Mouse (Mus musculus) lung, embryonic 16.5 days (tissue): Measurements from ENCODE around the gene Ank2. TPM values are rescaled to one million over a fixed set of nuclear protein-coding genes. Genes with fewer than 3 reads are reported as not detected.
A peak's percentile ranks its signal among the peaks of the same experiment; 100 is the strongest.

Source experiments
- ATAC-seq: fragments of 200-750 bp; cut with Nextera tagmentation; 2 replicates; pipeline ENCODE4 v1.8.0; 2017; ENCODE audit warnings: low read depth, mild to moderate bottlenecking, moderate library complexity
- H3K27ac ChIP-seq: fragments of 300-500 bp; sonication (generic); 2 replicates; pipeline ENCODE4 v1.5.1; 2014; ENCODE audit warnings: mild to moderate bottlenecking, control low read depth, low read length
- H3K27me3 ChIP-seq: fragments of 300-500 bp; sonication (generic); 2 replicates; pipeline ENCODE4 v1.6.1; 2014; ENCODE audit warnings: low read depth, low read length, mixed read lengths; ENCODE audit not compliant: control insufficient read depth, insufficient read depth
- H3K36me3 ChIP-seq: fragments of 300-500 bp; sonication (generic); 2 replicates; pipeline ENCODE4 v1.6.1; 2014; ENCODE audit warnings: low read length; ENCODE audit not compliant: control insufficient read depth, insufficient read depth
- H3K4me1 ChIP-seq: fragments of 300-500 bp; sonication (generic); replicated peaks from 2 replicates; pipeline ENCODE4 v1.6.1; 2014; ENCODE audit warnings: low read length, mixed read lengths; ENCODE audit not compliant: control insufficient read depth, insufficient read depth
- H3K4me2 ChIP-seq: fragments of 300-500 bp; sonication (generic); 2 replicates; pipeline ENCODE4 v1.6.1; 2014; ENCODE audit warnings: low read depth, low read length, control low read depth
- H3K4me3 ChIP-seq: fragments of 300-500 bp; sonication (generic); 2 replicates; pipeline ENCODE4 v1.5.1; 2014; ENCODE audit warnings: mild to moderate bottlenecking, low read length, control low read depth
- H3K9ac ChIP-seq: fragments of 300-500 bp; sonication (generic); 2 replicates; pipeline ENCODE4 v1.6.1; 2014; ENCODE audit warnings: low read length, control low read depth
- H3K9me3 ChIP-seq: fragments of 300-500 bp; sonication (generic); 2 replicates; pipeline ENCODE4 v1.6.1; 2016; ENCODE audit warnings: low read length; ENCODE audit not compliant: control insufficient read depth
- WGBS: fragments of 180-500 bp; shearing (Covaris S2); extraction: QIAGEN DNeasy Blood & Tissue Kit; methylation state at CpG from one replicate; pipeline ENCODE4 v1.1.7; 2014; 5-methylcytosine and 5-hydroxymethylcytosine counted together
- polyA plus RNA-seq: library from polyadenylated mRNA; unstranded; fragments of >200 nt; fragmentation: Nextera tagmentation; extraction: Ambion mirVana; gene quantifications from 2 replicates; pipeline ENCODE4 v1.2.1, GENCODE M21; 2015

The Ank2 gene
- polyA plus RNA-seq, 1 experiment from 2014 or later: 10.3 TPM

GRCm38 (mm10) chr3:127258466-127259075 is 240.6 kb downstream of the Ank2 start:
- Histone ChIP-seq H3K4me1 (0 out of 2 replicates have a peak, but pooled peaks cover 3% of the 10 kb centered on the region), H3K4me3 (no peak overlapping the region; the same call in 1 of the 2 replicates), H3K36me3 (no peaks in the 10 kb centered on the region), H3K27ac (no peak overlapping the region), H3K4me2 (peak overlapping the region; percentile 64), H3K9ac (no peak overlapping the region), H3K27me3 (no peaks in the 10 kb centered on the region), H3K9me3 (no peaks in the 10 kb centered on the region)
- WGBS: 36% methylated on average over 15 of the region's 15 CpGs
- ATAC-seq: no peak

- no peaks in the 10 kb centered on the region for H3K27me3 ChIP-seq
- under 1% methylated on average over 18 of the region's 18 CpGs for WGBS
- H3K9me3 ChIP-seq: no peaks in the 10 kb centered on the region
- H3K9ac ChIP-seq: peak overlapping the region; percentile 59; the same call in 1 of the 2 replicates
- ATAC-seq: peak; percentile 74
- peak overlapping the region; percentile 64 for H3K4me2 ChIP-seq
- H3K36me3 ChIP-seq: no peaks in the 10 kb centered on the region
- 0 out of 2 replicates have a peak, but pooled peaks cover 3% of the 10 kb centered on the region for H3K4me1 ChIP-seq
- peak overlapping the region; percentile 85 for H3K27ac ChIP-seq
- peak overlapping the region; percentile 57 for H3K4me3 ChIP-seq
These were observed 241.2 kb downstream of the Ank2 start for GRCm38 (mm10) chr3:127257969-127258368.

- peak; percentile 97 for ATAC-seq
- H3K9ac ChIP-seq: peak overlapping the region; percentile 59
- H3K4me3 ChIP-seq: peak overlapping the region; percentile 57
- H3K4me2 ChIP-seq: peak overlapping the region; percentile 64
- no peaks in the 10 kb centered on the region for H3K36me3 ChIP-seq
- no peaks in the 10 kb centered on the region for H3K9me3 ChIP-seq
- under 1% methylated on average over 13 of the region's 13 CpGs for WGBS
- H3K27me3 ChIP-seq: no peaks in the 10 kb centered on the region
- H3K27ac ChIP-seq: peak overlapping the region; percentile 94
- H3K4me1 ChIP-seq: 0 out of 2 replicates have a peak, but pooled peaks cover 3% of the 10 kb centered on the region
These were observed 241.7 kb downstream of the Ank2 start for GRCm38 (mm10) chr3:127257279-127257925.

GRCm38 (mm10) chr3:127256681-127257080 is 242.5 kb downstream of the Ank2 start:
- Histone ChIP-seq H3K27me3 (no peaks in the 10 kb centered on the region), H3K36me3 (no peaks in the 10 kb centered on the region), H3K27ac (peak overlapping the region; percentile 94; the same call in 1 of the 2 replicates), H3K9me3 (no peaks in the 10 kb centered on the region), H3K4me1 (0 out of 2 replicates have a peak, but pooled peaks cover 3% of the 10 kb centered on the region), H3K9ac (no peak overlapping the region), H3K4me2 (no peak overlapping the region), H3K4me3 (no peak overlapping the region)
- ATAC-seq: no peak; the same call in 1 of the 2 replicates
- 65% methylated on average over 2 of the region's 2 CpGs for WGBS

- 50% methylated on average over 5 of the region's 5 CpGs for WGBS
- Histone ChIP-seq H3K27me3 (no peaks in the 10 kb centered on the region), H3K4me3 (no peak overlapping the region), H3K9me3 (no peaks in the 10 kb centered on the region), H3K27ac (no peak overlapping the region), H3K4me1 (peaks cover 2% of the 10 kb centered on the region; the same call in 1 of the 2 replicates), H3K9ac (no peak overlapping the region), H3K36me3 (no peaks in the 10 kb centered on the region), H3K4me2 (no peak overlapping the region)
- no peak for ATAC-seq
These were observed 248.2 kb downstream of the Ank2 start for GRCm38 (mm10) chr3:127250930-127251329.

GRCm38 (mm10) chr3:127248611-127249010 is 250.5 kb downstream of the Ank2 start:
- no peak for ATAC-seq
- Histone ChIP-seq H3K4me2 (no peak overlapping the region), H3K36me3 (no peaks in the 10 kb centered on the region), H3K27ac (no peak overlapping the region), H3K9me3 (no peaks in the 10 kb centered on the region), H3K27me3 (no peaks in the 10 kb centered on the region), H3K4me3 (no peak overlapping the region), H3K9ac (no peak overlapping the region), H3K4me1 (peaks cover 2% of the 10 kb centered on the region; the same call in 1 of the 2 replicates)

GRCm38 (mm10) chr3:127246989-127247708 is 252.0 kb downstream of the Ank2 start:
- H3K36me3 ChIP-seq: no peaks in the 10 kb centered on the region
- H3K27ac ChIP-seq: peak overlapping the region; percentile 39; the same call in 1 of the 2 replicates
- ATAC-seq: peak; percentile 94
- 55% methylated on average over 11 of the region's 11 CpGs for WGBS
- H3K4me3 ChIP-seq: no peak overlapping the region
- no peak overlapping the region; the same call in 1 of the 2 replicates for H3K4me2 ChIP-seq
- no peaks in the 10 kb centered on the region for H3K27me3 ChIP-seq
- no peak overlapping the region for H3K9ac ChIP-seq
- H3K4me1 ChIP-seq: peaks cover 2% of the 10 kb centered on the region; the same call in 1 of the 2 replicates
- H3K9me3 ChIP-seq: no peaks in the 10 kb centered on the region

GRCm38 (mm10) chr3:127243928-127244642 is 255.1 kb downstream of the Ank2 start:
- H3K4me1 ChIP-seq: peaks cover 2% of the 10 kb centered on the region; the same call in 1 of the 2 replicates
- no peak overlapping the region for H3K4me2 ChIP-seq
- H3K36me3 ChIP-seq: no peaks in the 10 kb centered on the region
- no peak overlapping the region for H3K9ac ChIP-seq
- H3K27ac ChIP-seq: no peak overlapping the region
- 46% methylated on average over 10 of the region's 10 CpGs for WGBS
- no peak for ATAC-seq
- no peaks in the 10 kb centered on the region for H3K27me3 ChIP-seq
- H3K4me3 ChIP-seq: no peak overlapping the region
- H3K9me3 ChIP-seq: no peaks in the 10 kb centered on the region
